Comparison of ENCODE assay signal across 17 mouse cellular contexts in genomic region chr1:132001880-132002330, GRCm38 (mm10).
"Had no signal": no experiment of that assay in that cellular context is flagged by ENCODE, and none has a peak within 500 bp of the region (broad histone marks: within the 10 kb centered on the region; RNA-seq: fewer than 3 reads in every experiment).

No protein-coding gene starts in this region.

- H3K4me2 ChIP-seq: limb, embryonic 13.5 days; liver, embryonic 15.5 days; midbrain, embryonic 11.5 days; neural tube, embryonic 13.5 days had no signal

- H3K36me3 ChIP-seq: limb, embryonic 13.5 days; liver, embryonic 15.5 days; neural tube, embryonic 13.5 days had no signal

- ATAC-seq: lung, postnatal 0 days; midbrain, embryonic 16.5 days had no signal

- H3K9me3 ChIP-seq: limb, embryonic 13.5 days; liver, embryonic 15.5 days; neural tube, embryonic 13.5 days had no signal

- H3K27me3 ChIP-seq: limb, embryonic 13.5 days; liver, embryonic 15.5 days; neural tube, embryonic 13.5 days had no signal

- H3K4me3 ChIP-seq: layer of hippocampus, adult 2 months; limb, embryonic 13.5 days; liver, embryonic 15.5 days; neural tube, embryonic 13.5 days had no signal

- H3K9ac ChIP-seq: limb, embryonic 13.5 days; liver, embryonic 15.5 days; neural tube, embryonic 13.5 days had no signal

- H3K27ac ChIP-seq: layer of hippocampus, adult 2 months; limb, embryonic 13.5 days; liver, embryonic 15.5 days; neural tube, embryonic 13.5 days had no signal

- DNase-seq: kidney, postnatal 10 days; kidney, postnatal 4 days; left cerebral cortex, postnatal 4 days; lung, adult 2 months; lung, postnatal 36 days; right cerebral cortex, adult 18-20 months; right cerebral cortex, postnatal 4 days; spleen, adult 18-20 months; thymus, adult 18-20 months; thymus, postnatal 14 days had no signal
